In the genomic region with DNA sequence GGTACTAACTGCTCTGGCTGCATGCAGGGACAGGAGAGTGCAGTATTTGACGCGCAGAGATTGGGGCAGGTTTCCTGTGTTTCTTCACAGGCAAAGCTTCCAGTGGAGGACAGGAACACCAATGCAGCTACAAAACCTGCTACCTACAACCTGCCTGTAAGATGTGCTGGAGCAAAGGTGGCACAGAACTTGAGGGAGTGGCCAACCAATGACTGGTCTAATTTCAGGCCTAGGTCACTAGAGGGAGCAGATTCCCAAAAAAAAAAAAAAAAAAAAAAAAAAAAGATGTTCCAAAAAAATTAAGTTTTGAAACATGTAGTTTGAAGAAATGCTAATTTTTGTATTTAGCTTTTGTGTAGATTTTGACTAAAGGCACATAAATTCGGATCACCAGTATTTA, we compare ENCODE assay signal across 27 mouse cellular contexts. TPM values are rescaled to one million over a fixed set of nuclear protein-coding genes. Genes with fewer than 3 reads are reported as not detected.
A peak's percentile ranks its signal among the peaks of the same experiment; 100 is the strongest.
DNase-seq lines count a peak whose midpoint lies in the region; TF ChIP-seq lines count a peak whose summit lies in the region.
"Had no signal": no experiment of that assay in that cellular context is flagged by ENCODE, and none has a peak within 500 bp of the region (broad histone marks: within the 10 kb centered on the region; RNA-seq: fewer than 3 reads in every experiment).

No protein-coding gene starts in this region.

- no peak overlapping the region for H3K4me3 ChIP-seq in liver, adult 2 months (ENCODE audit: insufficient read depth, low read depth, low read length)
- H3K4me3 ChIP-seq in CH12.LX (replicated peaks in 1 of 3; ENCODE audit: low read depth in 2 of 3, low read length in 2 of 3, poor library complexity in 1 of 3): no peak overlapping the region
- no peak overlapping the region for H3K4me3 ChIP-seq in heart, adult 2 months
- H3K4me3 ChIP-seq: forebrain, embryonic 13.5 days; heart, embryonic 10.5 days; heart, embryonic 15.5 days; intestine, embryonic 15.5 days; lung, embryonic 15.5 days; neural tube, embryonic 13.5 days had no signal

- H3K36me3 ChIP-seq in liver, adult 2 months (ENCODE audit: control insufficient read depth, insufficient read depth, low read length): peaks cover 12% of the 10 kb centered on the region
- peaks cover 4 to 16% of the 10 kb centered on the region in 2 experiments for H3K36me3 ChIP-seq in CH12.LX (replicated peaks in 1 of 2; ENCODE audit: control insufficient read depth in 1 of 2, insufficient read depth in 1 of 2, low read length in 1 of 2)
- peaks cover 14% of the 10 kb centered on the region for H3K36me3 ChIP-seq in heart, adult 2 months (ENCODE audit: control insufficient read depth, insufficient read depth, low read length)
- H3K36me3 ChIP-seq: intestine, embryonic 15.5 days had no signal

- no peak for TF ChIP-seq RAD21 in CH12.LX (IDR thresholded peaks at IDR 0.05; ENCODE audit: low read depth, low read length)

- dilution Hi-C loops in CH12.LX (cut with MboI; ENCODE audit: extremely low pct_ligation_motif_present, extremely low pct_unique_long_range_greater_than_20kb, low sequenced_read_pairs): no loop called here

- TF ChIP-seq CTCF in liver, adult 2 months (IDR thresholded peaks at IDR 0.05; ENCODE audit: low read depth, low read length): 0 out of 2 replicates have a peak, but pooled peaks have one; percentile 7
- no peak for TF ChIP-seq CTCF in CH12.LX (conservative IDR thresholded peaks at IDR 0.05 in 1 of 2, IDR thresholded peaks at IDR 0.05 in 1 of 2; ENCODE audit: low read depth in 2 of 2, low read length in 2 of 2)
- no peak for TF ChIP-seq CTCF in heart, adult 2 months (IDR thresholded peaks at IDR 0.05)

- no peak for DNase-seq in liver, adult 2 months (ENCODE audit: extremely low read depth, low read depth, low spot score)
- DNase-seq in liver (no peak), CH12.LX (ENCODE audit: extremely low read depth) (no peak), NIH3T3 (ENCODE audit: low read depth) (peak; percentile 13)
- no peak for DNase-seq in heart, adult 2 months
- DNase-seq in cerebellum, adult 11 months: no peak
- no peak for DNase-seq in frontal cortex, adult 2 months (ENCODE audit: extremely low spot score in 1 of 2, low spot score in 1 of 2)
- DNase-seq: B cell, adult 2 months; cerebellum, adult 9-10 months; cerebellum, postnatal 36 days; gastrocnemius, postnatal 14 days; thymus, postnatal 36 days had no signal

- in situ Hi-C loops in CH12.LX (cut with MboI; ENCODE audit: low pct_ligation_motif_present, low pct_unique_long_range_greater_than_20kb, low sequenced_read_pairs): no loop called here

- H3K27me3 ChIP-seq in liver, adult 2 months (ENCODE audit: control insufficient read depth, insufficient read depth, low read length): no peaks in the 10 kb centered on the region
- H3K27me3 ChIP-seq in CH12.LX (replicated peaks): no peaks in the 10 kb centered on the region
- no peaks in the 10 kb centered on the region for H3K27me3 ChIP-seq in heart, adult 2 months (ENCODE audit: control insufficient read depth, insufficient read depth, low read length)
- H3K27me3 ChIP-seq: forebrain, embryonic 13.5 days; heart, embryonic 15.5 days; intestine, embryonic 15.5 days; lung, embryonic 15.5 days; neural tube, embryonic 13.5 days had no signal

- intact Hi-C loops in heart, adult 2 months (cut with DNase I): no loop called here

- no peak overlapping the region for H3K27ac ChIP-seq in liver, adult 2 months (replicated peaks; ENCODE audit: insufficient read depth, low read depth, low read length)
- no peak overlapping the region for H3K27ac ChIP-seq in CH12.LX (ENCODE audit: insufficient read depth, low read depth)
- no peak overlapping the region for H3K27ac ChIP-seq in heart, adult 2 months
- H3K27ac ChIP-seq: forebrain, embryonic 13.5 days; heart, embryonic 10.5 days; heart, embryonic 15.5 days; hindbrain, postnatal 0 days; intestine, embryonic 15.5 days; lung, embryonic 15.5 days; neural tube, embryonic 13.5 days had no signal

- H3K4me2 ChIP-seq in CH12.LX (ENCODE audit: insufficient read depth, low read depth, poor library complexity, severe bottlenecking): no peak overlapping the region
- H3K4me2 ChIP-seq: forebrain, embryonic 13.5 days; heart, embryonic 15.5 days; intestine, embryonic 15.5 days; liver, embryonic 11.5 days; lung, embryonic 15.5 days; midbrain, embryonic 11.5 days; neural tube, embryonic 13.5 days had no signal

- WGBS in liver, adult 2 months: 82% methylated on average over 3 of the region's 3 CpGs
- WGBS in heart, adult 2 months: 78% methylated on average over 3 of the region's 3 CpGs

- TF ChIP-seq EP300 in CH12.LX (IDR thresholded peaks at IDR 0.05; ENCODE audit: low read length): no peak
- TF ChIP-seq EP300 in heart, adult 2 months (IDR thresholded peaks at IDR 0.05; ENCODE audit: insufficient read depth, low read depth, low read length): no peak

- H3K9me3 ChIP-seq in CH12.LX (replicated peaks; ENCODE audit: low read length): no peaks in the 10 kb centered on the region
- H3K9me3 ChIP-seq: forebrain, embryonic 13.5 days; heart, embryonic 10.5 days; heart, embryonic 15.5 days; intestine, embryonic 15.5 days; lung, embryonic 15.5 days; neural tube, embryonic 13.5 days had no signal

- TF ChIP-seq POLR2A in liver, adult 2 months (IDR thresholded peaks at IDR 0.05; ENCODE audit: extremely low read depth, insufficient read depth, low read length): no peak
- TF ChIP-seq POLR2A in CH12.LX (IDR thresholded peaks at IDR 0.05; ENCODE audit: low read depth, low read length): no peak
- no peak for TF ChIP-seq POLR2A in heart, adult 2 months (IDR thresholded peaks at IDR 0.05; ENCODE audit: insufficient read depth, low read depth, low read length)

- no peak overlapping the region for H3K9ac ChIP-seq in liver, adult 2 months (ENCODE audit: low read depth, low read length)
- no peak overlapping the region for H3K9ac ChIP-seq in CH12.LX (ENCODE audit: insufficient read depth, low read depth)
- no peak overlapping the region for H3K9ac ChIP-seq in heart, adult 2 months (ENCODE audit: low read depth, low read length)
- H3K9ac ChIP-seq: forebrain, embryonic 13.5 days; heart, embryonic 15.5 days; intestine, embryonic 15.5 days; lung, embryonic 15.5 days; neural tube, embryonic 13.5 days had no signal

- peaks cover 3% of the 10 kb centered on the region; the same call in 1 of the 2 replicates for H3K79me2 ChIP-seq in liver, adult 2 months (ENCODE audit: control insufficient read depth, insufficient read depth, low read length)
- peaks cover 25% of the 10 kb centered on the region for H3K79me2 ChIP-seq in CH12.LX (replicated peaks; ENCODE audit: control insufficient read depth, extremely low read depth, insufficient read depth, poor library complexity, severe bottlenecking)
- H3K79me2 ChIP-seq in heart, adult 2 months (replicated peaks; ENCODE audit: control insufficient read depth, insufficient read depth, low read length): no peaks in the 10 kb centered on the region; the same call in 1 of the 2 replicates

- no peaks in the 10 kb centered on the region; the same call in 1 of the 2 replicates for H3K4me1 ChIP-seq in liver, adult 2 months (ENCODE audit: control insufficient read depth, insufficient read depth, low read length)
- H3K4me1 ChIP-seq in CH12.LX (ENCODE audit: control insufficient read depth in 1 of 2, insufficient read depth in 2 of 2): peaks cover 0 to 31% of the 10 kb centered on the region in 2 experiments; a peak in 2 of 4 replicates
- no peaks in the 10 kb centered on the region; the same call in none of the 2 replicates for H3K4me1 ChIP-seq in heart, adult 2 months (ENCODE audit: control insufficient read depth, insufficient read depth, low read length)
- H3K4me1 ChIP-seq: heart, embryonic 10.5 days; intestine, embryonic 15.5 days had no signal

TF ChIP-seq in CH12.LX, 34 proteins besides CTCF, POLR2A, EP300 and RAD21:
- TF ChIP-seq MYC (IDR thresholded peaks at IDR 0.05; ENCODE audit: low read depth, low read length) (no peak), MAZ (IDR thresholded peaks at IDR 0.05; ENCODE audit: low read depth, low read length) (no peak), ZNF384 (IDR thresholded peaks at IDR 0.05; ENCODE audit: low read depth, low read length) (peak; percentile 92), MXI1 (IDR thresholded peaks at IDR 0.05; ENCODE audit: low read depth, low read length) (no peak), SMC3 (IDR thresholded peaks at IDR 0.05; ENCODE audit: low read depth, low read length) (no peak)

RNA-seq across cellular contexts. Expression of a gene that starts 1.4 kb away (rescaled TPM):
- total RNA-seq in liver, adult 2 months (2014; rRNA removed): 8.0 and 10.8 TPM in 2 replicates
- polyA plus RNA-seq in liver, adult 2 months (2012; rRNA removed): 2.2 and 2.3 TPM in 2 replicates
- total RNA-seq in CH12.LX (2012; rRNA removed) (12.2 and 14.6 TPM in 2 replicates), CH12.LX (2014; rRNA removed) (21.7 and 23.5 TPM in 2 replicates)
- polyA plus RNA-seq in CH12.LX (2012; ENCODE audit: insufficient read length, low read depth): 12.1 and 14.3 TPM in 2 replicates
- total RNA-seq in heart, adult 2 months (2021): 1 to 10 TPM; 6.6 to 7.8 TPM
- polyA plus RNA-seq in heart, adult 2 months (2012; rRNA removed): 2.9 and 4.1 TPM in 2 replicates
- polyA plus RNA-seq in frontal cortex, adult 2 months (2012; rRNA removed): 6.8 and 8.3 TPM in 2 replicates

RNA-seq across cellular contexts. Expression of a gene that starts 47.6 kb away (rescaled TPM):
- total RNA-seq in liver, adult 2 months (2014; rRNA removed): 0.27 and 1.1 TPM in 2 replicates
- polyA plus RNA-seq in liver, adult 2 months (2012; rRNA removed): 0.25 and 0.43 TPM in 2 replicates
- total RNA-seq in CH12.LX (2012; rRNA removed) (not detected in 2 replicates), CH12.LX (2014; rRNA removed) (not detected in 2 replicates)
- polyA plus RNA-seq in CH12.LX (2012; ENCODE audit: insufficient read length, low read depth): not detected in 2 replicates
- not detected for total RNA-seq in heart, adult 2 months (2021)
- polyA plus RNA-seq in heart, adult 2 months (2012; rRNA removed): 0.25 TPM in 1 of 2 replicates, not detected in the other
- 0.57 and 0.82 TPM in 2 replicates for polyA plus RNA-seq in frontal cortex, adult 2 months (2012; rRNA removed)
- total RNA-seq: gastrocnemius, postnatal 14 days; granulocyte monocyte progenitor cell, adult 5-6 weeks; heart, postnatal 25 days; megakaryocyte progenitor cell, adult 5-6 weeks had no signal
- polyA plus RNA-seq: embryonic facial prominence, embryonic 11.5 days; heart, embryonic 10.5 days; intestine, embryonic 15.5 days; large intestine, adult 2 months; limb, embryonic 11.5 days had no signal
